ENCODE assay signal across 15 mouse cellular contexts in genomic region chr1:190532879-190533676, GRCm38 (mm10).
DNase-seq lines count a peak whose midpoint lies in the region; ATAC-seq and TF ChIP-seq lines count a peak whose summit lies in the region.
"Had no signal": no experiment of that assay in that cellular context is flagged by ENCODE, and none has a peak within 500 bp of the region (broad histone marks: within the 10 kb centered on the region; RNA-seq: fewer than 3 reads in every experiment).

No protein-coding gene starts in this region.

- no peaks in the 10 kb centered on the region for H3K36me3 ChIP-seq in forebrain, embryonic 10.5 days (replicated peaks)
- no peaks in the 10 kb centered on the region for H3K36me3 ChIP-seq in forebrain, embryonic 15.5 days
- H3K36me3 ChIP-seq in liver, embryonic 12.5 days, result no peaks in the 10 kb centered on the region
- H3K36me3 ChIP-seq in liver, postnatal 0 days (replicated peaks; ENCODE audit: insufficient read depth, low read length), result no peaks in the 10 kb centered on the region
- H3K36me3 ChIP-seq in intestine, embryonic 16.5 days (ENCODE audit: control insufficient read depth, insufficient read depth, low read length), result no peaks in the 10 kb centered on the region
- H3K36me3 ChIP-seq in stomach, postnatal 0 days (ENCODE audit: control insufficient read depth, insufficient read depth, low read length), result no peaks in the 10 kb centered on the region
- H3K36me3 ChIP-seq: G1E; neural tube, embryonic 13.5 days had no signal

- WGBS in forebrain, embryonic 10.5 days, result 31% methylated on average over 10 of the region's 10 CpGs
- WGBS in forebrain, embryonic 15.5 days, result 20% methylated on average over 10 of the region's 10 CpGs
- 29% methylated on average over 10 of the region's 10 CpGs for WGBS in liver, embryonic 12.5 days (ENCODE audit: insufficient replicate concordance)
- WGBS in liver, postnatal 0 days (ENCODE audit: insufficient replicate concordance), result 31% methylated on average over 10 of the region's 10 CpGs
- WGBS in intestine, embryonic 16.5 days, result 16% methylated on average over 10 of the region's 10 CpGs
- 25% methylated on average over 10 of the region's 10 CpGs for WGBS in stomach, postnatal 0 days

- peaks cover 6% of the 10 kb centered on the region for H3K27me3 ChIP-seq in forebrain, embryonic 10.5 days (ENCODE audit: poor library complexity, severe bottlenecking)
- H3K27me3 ChIP-seq in forebrain, embryonic 15.5 days, result no peaks in the 10 kb centered on the region
- no peaks in the 10 kb centered on the region for H3K27me3 ChIP-seq in liver, embryonic 12.5 days (replicated peaks)
- no peaks in the 10 kb centered on the region for H3K27me3 ChIP-seq in liver, postnatal 0 days (ENCODE audit: insufficient read depth, low read length)
- H3K27me3 ChIP-seq in intestine, embryonic 16.5 days (replicated peaks; ENCODE audit: control insufficient read depth, insufficient read depth, low read length), result no peaks in the 10 kb centered on the region
- no peaks in the 10 kb centered on the region for H3K27me3 ChIP-seq in stomach, postnatal 0 days (ENCODE audit: control insufficient read depth, insufficient read depth, low read length)

- no peak for TF ChIP-seq CTCF in liver, postnatal 0 days (IDR thresholded peaks at IDR 0.05; ENCODE audit: low read depth)
- TF ChIP-seq CTCF in stomach, postnatal 0 days (IDR thresholded peaks at IDR 0.05; ENCODE audit: low read depth), result no peak

- no peak for TF ChIP-seq EP300 in liver, postnatal 0 days (IDR thresholded peaks at IDR 0.05; ENCODE audit: low read depth)
- no peak for TF ChIP-seq EP300 in stomach, postnatal 0 days (optimal IDR thresholded peaks at IDR 0.05)

- DNase-seq in forebrain, embryonic 10.5 days (ENCODE audit: extremely low spot score, low spot score), result peak; percentile 40
- no peak for DNase-seq in liver, postnatal 0 days
- DNase-seq in stomach, postnatal 0 days (ENCODE audit: low spot score), result peak; percentile 31
- no peak for DNase-seq in adrenal gland, adult (ENCODE audit: inconsistent age in 2 of 2, low spot score in 1 of 2)
- no peak for DNase-seq in ovary, postnatal 10 days (ENCODE audit: low spot score)
- DNase-seq: adrenal gland, postnatal 10 days; cerebellum, adult 8-10 months; kidney, adult 8-10 months; lung, postnatal 36 days had no signal

- ATAC-seq in forebrain, embryonic 15.5 days (replicated peaks), result no peak
- peak; percentile 46; the same call in 1 of the 2 replicates for ATAC-seq in liver, embryonic 12.5 days
- no peak for ATAC-seq in liver, postnatal 0 days
- ATAC-seq in intestine, embryonic 16.5 days, result peak; percentile 87
- peak; percentile 85 for ATAC-seq in stomach, postnatal 0 days (ENCODE audit: low FRiP score, low TSS enrichment)

- no peak overlapping the region for H3K9ac ChIP-seq in forebrain, embryonic 15.5 days (replicated peaks)
- no peak overlapping the region for H3K9ac ChIP-seq in liver, embryonic 12.5 days
- H3K9ac ChIP-seq in liver, postnatal 0 days (replicated peaks), result no peak overlapping the region
- H3K9ac ChIP-seq in intestine, embryonic 16.5 days (ENCODE audit: low read depth, low read length), result no peak overlapping the region
- no peak overlapping the region for H3K9ac ChIP-seq in stomach, postnatal 0 days (ENCODE audit: low read length)
- H3K9ac ChIP-seq: neural tube, embryonic 13.5 days had no signal

- H3K27ac ChIP-seq in forebrain, embryonic 10.5 days, result peak overlapping the region; percentile 81
- no peak overlapping the region for H3K27ac ChIP-seq in forebrain, embryonic 15.5 days (replicated peaks)
- no peak overlapping the region for H3K27ac ChIP-seq in liver, embryonic 12.5 days
- H3K27ac ChIP-seq in liver, postnatal 0 days (ENCODE audit: low read depth), result no peak overlapping the region
- peak overlapping the region; percentile 35 for H3K27ac ChIP-seq in intestine, embryonic 16.5 days (ENCODE audit: low read length)
- no peak overlapping the region for H3K27ac ChIP-seq in stomach, postnatal 0 days (replicated peaks)
- H3K27ac ChIP-seq: left cerebral cortex, adult 2 months; neural tube, embryonic 13.5 days had no signal

- no peak overlapping the region for H3K4me2 ChIP-seq in forebrain, embryonic 15.5 days (replicated peaks)
- H3K4me2 ChIP-seq in liver, embryonic 12.5 days, result no peak overlapping the region
- H3K4me2 ChIP-seq in liver, postnatal 0 days (ENCODE audit: low read depth, low read length), result no peak overlapping the region
- no peak overlapping the region for H3K4me2 ChIP-seq in intestine, embryonic 16.5 days (ENCODE audit: low read depth, low read length)
- H3K4me2 ChIP-seq in stomach, postnatal 0 days (replicated peaks; ENCODE audit: low read depth), result no peak overlapping the region
- H3K4me2 ChIP-seq: neural tube, embryonic 13.5 days had no signal

- H3K9me3 ChIP-seq in forebrain, embryonic 10.5 days, result no peaks in the 10 kb centered on the region
- H3K9me3 ChIP-seq in forebrain, embryonic 15.5 days, result no peaks in the 10 kb centered on the region
- H3K9me3 ChIP-seq in liver, embryonic 12.5 days (replicated peaks), result no peaks in the 10 kb centered on the region
- H3K9me3 ChIP-seq in liver, postnatal 0 days (ENCODE audit: low read length), result no peaks in the 10 kb centered on the region
- no peaks in the 10 kb centered on the region for H3K9me3 ChIP-seq in intestine, embryonic 16.5 days (ENCODE audit: control insufficient read depth, low read length)
- no peaks in the 10 kb centered on the region for H3K9me3 ChIP-seq in stomach, postnatal 0 days (ENCODE audit: control insufficient read depth, low read length)
- H3K9me3 ChIP-seq: neural tube, embryonic 13.5 days had no signal

- no peak overlapping the region for H3K4me3 ChIP-seq in forebrain, embryonic 10.5 days
- H3K4me3 ChIP-seq in forebrain, embryonic 15.5 days, result no peak overlapping the region
- no peak overlapping the region for H3K4me3 ChIP-seq in liver, embryonic 12.5 days
- no peak overlapping the region for H3K4me3 ChIP-seq in liver, postnatal 0 days (ENCODE audit: low read depth, low read length)
- H3K4me3 ChIP-seq in intestine, embryonic 16.5 days (ENCODE audit: low read length), result no peak overlapping the region
- H3K4me3 ChIP-seq in stomach, postnatal 0 days (ENCODE audit: low read depth, low read length), result no peak overlapping the region
- H3K4me3 ChIP-seq: left cerebral cortex, adult 2 months; neural tube, embryonic 13.5 days had no signal

- peaks cover 32% of the 10 kb centered on the region for H3K4me1 ChIP-seq in forebrain, embryonic 10.5 days
- peaks cover 14% of the 10 kb centered on the region for H3K4me1 ChIP-seq in forebrain, embryonic 15.5 days
- 0 out of 2 replicates have a peak, but pooled peaks cover 6% of the 10 kb centered on the region for H3K4me1 ChIP-seq in liver, embryonic 12.5 days
- no peaks in the 10 kb centered on the region for H3K4me1 ChIP-seq in liver, postnatal 0 days (ENCODE audit: insufficient read depth)
- H3K4me1 ChIP-seq in intestine, embryonic 16.5 days (ENCODE audit: control insufficient read depth, insufficient read depth, low read length), result peaks cover 12% of the 10 kb centered on the region
- H3K4me1 ChIP-seq in stomach, postnatal 0 days (replicated peaks; ENCODE audit: control insufficient read depth, insufficient read depth), result no peaks in the 10 kb centered on the region

Comparison
In these comparisons a context has a peak if more than half of its experiments do, and no peak if none do; other contexts are left out.
1. H3K27ac ChIP-seq: peak in forebrain, embryonic 10.5 days (single experiment) and intestine, embryonic 16.5 days (single experiment); none in forebrain, embryonic 15.5 days (single experiment), liver, embryonic 12.5 days (single experiment), liver, postnatal 0 days (single experiment) and stomach, postnatal 0 days (single experiment).
2. ATAC-seq: peak in liver, embryonic 12.5 days (single experiment), intestine, embryonic 16.5 days (single experiment) and stomach, postnatal 0 days (single experiment); none in forebrain, embryonic 15.5 days (single experiment) and liver, postnatal 0 days (single experiment).
3. DNase-seq: peak in forebrain, embryonic 10.5 days (single experiment) and stomach, postnatal 0 days (single experiment); none in liver, postnatal 0 days (single experiment), adrenal gland, adult (0 of 2) and ovary, postnatal 10 days (single experiment).